Mouse (Mus musculus) CH12.LX (cell line): ENCODE results near the gene Prkcq. TPM values are rescaled to one million over a fixed set of nuclear protein-coding genes. Genes with fewer than 3 reads are reported as not detected.

Experiments
- DNase-seq: peaks from one replicate; pipeline ENCODE4 v3.0.0-alpha.2; 2013; ENCODE audit errors: extremely low read depth
- H3K27ac ChIP-seq: 2 replicates; pipeline ENCODE4 v1.5.1; 2012; ENCODE audit warnings: low read depth, mild to moderate bottlenecking, control low read depth, moderate library complexity; ENCODE audit not compliant: insufficient read depth
- H3K27me3 ChIP-seq: replicated peaks from 2 replicates; pipeline ENCODE3; 2012; ENCODE audit warnings: inconsistent platforms
- H3K36me3 ChIP-seq, 2 experiments: replicated peaks in 1 of 2; 2 replicates each; pipeline versions ENCODE3 to v1.6.1; 2012; ENCODE audit warnings: inconsistent platforms in 1 of 2, low read length in 1 of 2, mild to moderate bottlenecking in 1 of 2, mixed read lengths in 1 of 2, moderate library complexity in 1 of 2; ENCODE audit not compliant: control insufficient read depth in 1 of 2, insufficient read depth in 1 of 2
- H3K4me1 ChIP-seq, 2 experiments: 2 replicates each; pipeline ENCODE4 v1.6.1; 2012; ENCODE audit warnings: inconsistent platforms in 1 of 2, moderate library complexity in 1 of 2; ENCODE audit not compliant: insufficient read depth in 2 of 2, control insufficient read depth in 1 of 2
- H3K4me2 ChIP-seq: 2 replicates; pipeline ENCODE4 v1.6.1; 2012; ENCODE audit warnings: low read depth, mild to moderate bottlenecking, control low read depth; ENCODE audit not compliant: poor library complexity, insufficient read depth, severe bottlenecking
- H3K4me3 ChIP-seq, 3 experiments: fragments of 150-350 bp in 1 of 3; sonication (generic) in 1 of 3; replicated peaks in 1 of 3; 2 replicates each; pipeline versions ENCODE3 to v1.5.1; 2011 to 2012; ENCODE audit warnings: low read depth in 2 of 3, low read length in 2 of 3, mild to moderate bottlenecking in 2 of 3, moderate library complexity in 2 of 3, control low read depth in 1 of 3, improper control_type of control experiment in 1 of 3, inconsistent platforms in 1 of 3, mixed read lengths in 1 of 3; ENCODE audit not compliant: poor library complexity in 1 of 3
- H3K79me2 ChIP-seq: replicated peaks from 2 replicates; pipeline ENCODE4 v1.6.1; 2012; ENCODE audit warnings: mild to moderate bottlenecking, moderate library complexity; ENCODE audit not compliant: control insufficient read depth, poor library complexity, insufficient read depth, severe bottlenecking; ENCODE audit errors: extremely low read depth
- H3K9ac ChIP-seq: 2 replicates; pipeline ENCODE4 v1.6.1; 2012; ENCODE audit warnings: low read depth, mild to moderate bottlenecking, control low read depth, moderate library complexity; ENCODE audit not compliant: insufficient read depth
- H3K9me3 ChIP-seq: replicated peaks from 2 replicates; pipeline ENCODE3; 2012; ENCODE audit warnings: low read length, inconsistent platforms, mixed read lengths
- CHD1 ChIP-seq: IDR thresholded peaks from 2 replicates; pipeline ENCODE4 v1.6.1; 2012; ENCODE audit warnings: low read depth, low read length, improper control_type of control experiment, inconsistent platforms
- CHD2 ChIP-seq: IDR thresholded peaks from 2 replicates; pipeline ENCODE4 v1.6.1; 2011; ENCODE audit warnings: low read length, improper control_type of control experiment
- CTCF ChIP-seq, 2 experiments: IDR thresholded peaks in 1 of 2; conservative IDR thresholded peaks in 1 of 2; 2 replicates each; pipeline ENCODE4 v1.5.1; 2011 to 2012; ENCODE audit warnings: low read depth in 2 of 2, low read length in 2 of 2, improper control_type of control experiment in 1 of 2, inconsistent platforms in 1 of 2, mild to moderate bottlenecking in 1 of 2, moderate library complexity in 1 of 2
- ELF1 ChIP-seq: IDR thresholded peaks from 2 replicates; pipeline ENCODE4 v1.6.1; 2014; ENCODE audit warnings: low read depth, mild to moderate bottlenecking, inconsistent platforms, low read length, improper control_type of control experiment
- ETS1 ChIP-seq: conservative IDR thresholded peaks from 2 replicates; pipeline ENCODE4 v1.6.1; 2012; ENCODE audit warnings: low read depth, mild to moderate bottlenecking, inconsistent platforms, low read length, improper control_type of control experiment, moderate library complexity
- GABPA ChIP-seq: IDR thresholded peaks from 2 replicates; pipeline ENCODE4 v1.6.1; 2012; ENCODE audit warnings: low read depth, low read length, improper control_type of control experiment, inconsistent platforms; ENCODE audit not compliant: insufficient replicate concordance
- HCFC1 ChIP-seq: IDR thresholded peaks from 2 replicates; pipeline ENCODE4 v1.6.1; 2012; ENCODE audit warnings: low read depth, mild to moderate bottlenecking, inconsistent platforms, low read length, improper control_type of control experiment
- IRF4 ChIP-seq: IDR thresholded peaks from 2 replicates; pipeline ENCODE4 v1.6.1; 2014; ENCODE audit warnings: low read depth, mild to moderate bottlenecking, inconsistent platforms, low read length, improper control_type of control experiment
- JUN ChIP-seq: IDR thresholded peaks from 2 replicates; pipeline ENCODE4 v1.6.1; 2011; ENCODE audit warnings: low read depth, mild to moderate bottlenecking, low read length, improper control_type of control experiment, moderate library complexity; ENCODE audit not compliant: insufficient read depth
- KAT2A ChIP-seq: IDR thresholded peaks from 2 replicates; pipeline ENCODE4 v1.6.1; 2012; ENCODE audit warnings: low read length, improper control_type of control experiment, inconsistent platforms; ENCODE audit not compliant: insufficient replicate concordance
- MAX ChIP-seq: IDR thresholded peaks from 2 replicates; pipeline ENCODE4 v1.6.1; 2011; ENCODE audit warnings: low read length, improper control_type of control experiment
- MAZ ChIP-seq: IDR thresholded peaks from 2 replicates; pipeline ENCODE4 v1.6.1; 2012; ENCODE audit warnings: low read depth, mild to moderate bottlenecking, inconsistent platforms, low read length, improper control_type of control experiment, moderate library complexity
- MEF2A ChIP-seq: IDR thresholded peaks from 2 replicates; pipeline ENCODE4 v1.6.1; 2014; ENCODE audit warnings: low read depth, mild to moderate bottlenecking, inconsistent platforms, low read length, improper control_type of control experiment, borderline replicate concordance
- MXI1 ChIP-seq: IDR thresholded peaks from 2 replicates; pipeline ENCODE4 v1.6.1; 2011; ENCODE audit warnings: mild to moderate bottlenecking, low read depth, low read length, improper control_type of control experiment
- MYC ChIP-seq: IDR thresholded peaks from 2 replicates; pipeline ENCODE4 v1.6.1; 2011; ENCODE audit warnings: low read depth, mild to moderate bottlenecking, improper control_type of control experiment, low read length
- NELFE ChIP-seq: IDR thresholded peaks from 2 replicates; pipeline ENCODE4 v1.6.1; 2011; ENCODE audit warnings: low read depth, low read length, improper control_type of control experiment
- NRF1 ChIP-seq: IDR thresholded peaks from 2 replicates; pipeline ENCODE4 v1.6.1; 2014; ENCODE audit warnings: low read depth, mild to moderate bottlenecking, inconsistent platforms, low read length, improper control_type of control experiment, moderate library complexity
- PAX5 ChIP-seq: IDR thresholded peaks from 2 replicates; pipeline ENCODE4 v1.6.1; 2012; ENCODE audit warnings: low read length, inconsistent platforms, mixed read lengths
- POLR2A ChIP-seq: IDR thresholded peaks from 2 replicates; pipeline ENCODE4 v1.6.1; 2011; ENCODE audit warnings: low read depth, mild to moderate bottlenecking, improper control_type of control experiment, low read length
- POLR2AphosphoS2 ChIP-seq: IDR thresholded peaks from 2 replicates; pipeline ENCODE4 v1.6.1; 2011; ENCODE audit warnings: low read depth, low read length, improper control_type of control experiment
- RAD21 ChIP-seq: IDR thresholded peaks from 2 replicates; pipeline ENCODE4 v1.6.1; 2011; ENCODE audit warnings: low read depth, mild to moderate bottlenecking, low read length, improper control_type of control experiment, moderate library complexity
- SIN3A ChIP-seq: IDR thresholded peaks from 2 replicates; pipeline ENCODE4 v1.6.1; 2012; ENCODE audit warnings: low read length, improper control_type of control experiment, inconsistent platforms
- SMC3 ChIP-seq: IDR thresholded peaks from 2 replicates; pipeline ENCODE4 v1.6.1; 2011; ENCODE audit warnings: low read depth, low read length, improper control_type of control experiment
- TBP ChIP-seq: conservative IDR thresholded peaks from 2 replicates; pipeline ENCODE4 v1.6.1; 2011; ENCODE audit warnings: low read depth, low read length, improper control_type of control experiment
- TCF12 ChIP-seq: IDR thresholded peaks from 2 replicates; pipeline ENCODE4 v1.6.1; 2014; ENCODE audit warnings: low read depth, mild to moderate bottlenecking, inconsistent platforms, low read length, improper control_type of control experiment
- UBTF ChIP-seq: IDR thresholded peaks from 2 replicates; pipeline ENCODE4 v1.6.1; 2012; ENCODE audit warnings: low read depth, mild to moderate bottlenecking, inconsistent platforms, low read length, improper control_type of control experiment, moderate library complexity
- USF1 ChIP-seq: IDR thresholded peaks from 2 replicates; pipeline ENCODE4 v1.6.1; 2014; ENCODE audit warnings: low read depth, mild to moderate bottlenecking, inconsistent platforms, low read length, improper control_type of control experiment
- USF2 ChIP-seq: conservative IDR thresholded peaks from 2 replicates; pipeline ENCODE4 v1.6.1; 2011; ENCODE audit warnings: low read depth, low read length, improper control_type of control experiment
- ZC3H11A ChIP-seq: IDR thresholded peaks from 2 replicates; pipeline ENCODE4 v1.6.1; 2012; ENCODE audit warnings: low read depth, mild to moderate bottlenecking, inconsistent platforms, low read length, improper control_type of control experiment
- ZKSCAN1 ChIP-seq: IDR thresholded peaks from 2 replicates; pipeline ENCODE4 v1.6.1; 2012; ENCODE audit warnings: low read depth, inconsistent platforms, low read length, improper control_type of control experiment, borderline replicate concordance
- ZMIZ1 ChIP-seq: IDR thresholded peaks from 2 replicates; pipeline ENCODE4 v1.6.1; 2012; ENCODE audit warnings: low read depth, mild to moderate bottlenecking, inconsistent platforms, low read length, improper control_type of control experiment
- ZNF384 ChIP-seq: IDR thresholded peaks from 2 replicates; pipeline ENCODE4 v1.6.1; 2012; ENCODE audit warnings: low read depth, low read length, improper control_type of control experiment, inconsistent platforms
- dilution Hi-C: fragments of 300-500 bp; cut with MboI; formaldehyde crosslinking; loops from 2 replicates; pipeline ENCODE4 v1.14.3; 2020; ENCODE audit warnings: low sequenced_read_pairs; ENCODE audit not compliant: extremely low pct_unique_long_range_greater_than_20kb, extremely low pct_ligation_motif_present
- in situ Hi-C: fragments of 300-500 bp; cut with MboI; formaldehyde crosslinking; loops from 3 replicates; pipeline ENCODE4 v1.14.3; 2019; ENCODE audit warnings: low sequenced_read_pairs, low pct_ligation_motif_present, low pct_unique_long_range_greater_than_20kb, mixed read lengths
- polyA plus RNA-seq: library from polyadenylated mRNA; unstranded; fragments of >175 nt; gene quantifications from 2 replicates; pipeline ENCODE4 v1.2.1, GENCODE M21; 2012; ENCODE audit warnings: low read depth; ENCODE audit not compliant: insufficient read length
- total RNA-seq, 2 experiments: library from RNA; depleted of rRNA; stranded (reverse); fragments of 300-350 nt in 1 of 2; fragments of >200 nt in 1 of 2; gene quantifications; 2 replicates each; pipeline ENCODE4 v1.2.3; 2012 to 2014

Prkcq gene
- total and polyA plus RNA-seq, 3 experiments = not detected

DNA sequence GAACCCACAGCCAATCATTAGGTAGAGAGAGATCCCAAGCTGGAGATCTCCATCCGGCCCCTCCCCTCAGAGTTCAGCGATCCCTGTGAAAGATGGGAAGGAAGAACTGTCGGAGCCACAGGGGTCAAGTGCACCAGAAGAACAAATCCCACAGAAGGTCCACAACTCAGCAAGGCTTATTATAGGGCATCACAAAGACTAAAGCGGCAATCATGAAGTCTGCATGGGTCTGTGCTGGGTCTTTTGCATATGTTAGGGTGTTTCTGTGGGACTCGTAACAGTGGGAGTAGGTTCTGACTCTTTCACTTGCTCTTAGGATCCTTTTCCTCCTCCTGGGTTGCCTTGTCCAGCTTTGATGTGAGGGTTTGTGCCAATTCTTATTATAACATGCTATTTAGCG, 33.8 kb upstream of the Prkcq start:
- Histone ChIP-seq H3K36me3 (no peaks in the 10 kb centered on the region), H3K9ac (no peak overlapping the region), H3K4me1 (peaks cover 9 to 21% of the 10 kb centered on the region in 2 experiments; a peak in 3 of 4 replicates), H3K27me3 (no peaks in the 10 kb centered on the region), H3K79me2 (no peaks in the 10 kb centered on the region), H3K4me2 (no peak overlapping the region), H3K4me3 (no peak overlapping the region), H3K27ac (no peak overlapping the region), H3K9me3 (no peaks in the 10 kb centered on the region)
- TF ChIP-seq MXI1 (no peak), TBP (no peak), CHD1 (no peak), CHD2 (no peak), GABPA (no peak), MAZ (no peak), ZMIZ1 (no peak), USF1 (no peak), NRF1 (no peak), KAT2A (no peak), ELF1 (no peak), SIN3A (no peak), POLR2A (no peak), ZKSCAN1 (no peak), RAD21 (no peak), SMC3 (no peak)
- DNase-seq = no peak
- in situ Hi-C loops (no loop called here), dilution Hi-C loops (no loop called here)

DNA sequence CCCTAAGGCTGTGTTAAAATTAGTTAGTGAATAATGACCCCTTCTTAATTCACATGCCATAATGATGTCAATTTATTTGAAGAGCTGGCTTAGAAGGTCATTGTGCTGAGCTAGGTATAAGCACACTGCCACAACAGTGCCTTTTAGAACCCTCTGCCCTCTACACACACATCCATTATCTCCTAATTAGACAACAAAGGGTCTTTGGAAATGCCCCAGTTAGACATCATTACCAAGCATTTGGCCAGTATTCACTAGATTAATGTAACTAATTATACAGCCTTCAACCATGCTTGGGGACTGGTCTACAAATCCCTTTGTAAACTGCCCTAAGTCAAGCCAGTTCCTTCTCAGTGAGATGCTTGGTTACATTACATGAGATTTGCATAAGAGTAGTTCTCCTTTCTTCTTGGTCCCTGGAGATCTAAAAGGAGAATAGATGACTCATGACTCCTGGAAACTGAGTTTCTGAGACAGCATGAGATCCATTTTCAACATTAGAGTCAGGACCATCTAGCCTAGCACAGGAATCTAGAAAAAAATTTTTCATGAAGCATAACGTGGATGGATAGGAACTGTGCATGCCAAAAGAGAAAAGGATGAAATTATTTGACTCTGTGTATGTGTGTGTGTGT, 32.3 kb upstream of the Prkcq start:
- Histone ChIP-seq H3K9ac (no peak overlapping the region), H3K79me2 (no peaks in the 10 kb centered on the region), H3K4me1 (peaks cover 9 to 21% of the 10 kb centered on the region in 2 experiments; a peak in 3 of 4 replicates), H3K9me3 (no peaks in the 10 kb centered on the region), H3K27ac (no peak overlapping the region), H3K4me3 (no peak overlapping the region), H3K36me3 (no peaks in the 10 kb centered on the region), H3K4me2 (no peak overlapping the region; the same call in 1 of the 2 replicates), H3K27me3 (no peaks in the 10 kb centered on the region)
- DNase-seq = peak; percentile 87
- dilution Hi-C loops (no loop called here), in situ Hi-C loops (no loop called here)
- TF ChIP-seq ZMIZ1 (no peak), TBP (no peak), NELFE (no peak), TCF12 (no peak), POLR2A (no peak), MAZ (no peak), GABPA (no peak), MEF2A (peak; percentile 51), POLR2AphosphoS2 (no peak), MYC (peak; percentile 54; the same call in 1 of the 2 replicates), PAX5 (no peak), ZC3H11A (no peak), JUN (peak; percentile 90), RAD21 (no peak), SMC3 (no peak), ETS1 (peak; percentile 71), ZNF384 (peak; percentile 24; the same call in 1 of the 2 replicates), CTCF (conservative IDR thresholded peaks at IDR 0.05 in 1 of 2, IDR thresholded peaks at IDR 0.05 in 1 of 2; ENCODE audit: low read depth in 2 of 2, low read length in 2 of 2) (no peak), IRF4 (peak; percentile 89), USF2 (no peak), KAT2A (no peak), HCFC1 (no peak), USF1 (no peak), MAX (0 out of 2 replicates have a peak, but pooled peaks have one; percentile 26), UBTF (no peak), ZKSCAN1 (no peak)
